Mouse (Mus musculus): ENCODE data around the gene Nfkbia. TPM values are rescaled to one million over a fixed set of nuclear protein-coding genes. Genes with fewer than 3 reads are reported as not detected.
A peak's percentile ranks its signal among the peaks of the same experiment; 100 is the strongest.

Nfkbia gene
- polyA plus RNA-seq, 1 experiment from 2014 or later: 119 TPM

DNA sequence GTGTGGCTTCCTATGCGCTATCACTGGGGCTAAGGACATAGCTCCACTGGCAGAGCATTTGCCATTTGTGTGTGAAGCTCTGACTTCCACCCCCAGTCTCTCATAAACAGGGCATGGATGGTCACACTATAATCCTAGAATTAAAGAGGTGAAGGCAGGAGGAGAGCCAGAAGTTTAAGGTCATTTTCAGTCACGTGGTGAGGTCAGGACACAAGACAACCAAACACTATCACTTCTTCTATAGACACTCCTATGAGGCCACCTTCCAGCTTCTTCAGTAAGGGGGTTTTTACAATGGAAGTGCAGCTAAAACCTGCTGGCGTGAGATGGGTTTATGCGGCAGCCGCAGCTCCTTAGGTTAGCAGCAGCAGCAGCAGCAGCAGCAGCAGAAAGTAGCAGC is 8.9 kb downstream of the Nfkbia start:
- Histone ChIP-seq H3K4me2 (replicated peaks; ENCODE audit: low read depth) (no peak overlapping the region), H3K4me3 (ENCODE audit: low read depth, low read length) (no peak overlapping the region), H3K9me3 (ENCODE audit: control insufficient read depth, low read length) (no peaks in the 10 kb centered on the region), H3K27me3 (ENCODE audit: control insufficient read depth, insufficient read depth, low read length) (no peaks in the 10 kb centered on the region), H3K4me1 (replicated peaks; ENCODE audit: control insufficient read depth, insufficient read depth) (no peaks in the 10 kb centered on the region), H3K27ac (replicated peaks) (no peak overlapping the region), H3K9ac (ENCODE audit: low read length) (no peak overlapping the region), H3K36me3 (ENCODE audit: control insufficient read depth, insufficient read depth, low read length) (peaks cover 7% of the 10 kb centered on the region)
- WGBS: 77% methylated on average over 5 of the region's 5 CpGs
- DNase-seq (ENCODE audit: low spot score) (no peak), ATAC-seq (ENCODE audit: low FRiP score, low TSS enrichment) (no peak)
- TF ChIP-seq EP300 (optimal IDR thresholded peaks at IDR 0.05) (no peak), CTCF (IDR thresholded peaks at IDR 0.05; ENCODE audit: low read depth) (no peak)

DNA sequence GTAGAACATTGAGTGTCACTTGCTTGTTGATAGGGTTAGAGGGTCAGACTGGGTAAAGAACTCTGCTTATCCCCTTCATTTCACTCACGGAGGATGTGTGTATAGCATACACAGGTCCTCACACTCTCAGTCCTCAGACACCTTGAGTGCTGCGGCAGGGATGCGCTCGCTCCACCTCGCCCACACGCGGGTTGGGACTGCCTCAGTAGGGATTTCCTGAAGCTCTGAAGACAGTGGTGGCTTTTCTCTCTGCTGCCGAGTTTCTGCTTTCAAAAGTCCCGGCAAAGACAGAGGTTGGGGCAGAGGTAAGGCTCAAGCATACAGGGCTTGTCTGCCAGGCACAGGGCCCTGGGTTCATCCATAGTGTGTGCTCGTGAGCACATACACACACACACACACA is 9.7 kb downstream of the Nfkbia start:
- H3K9ac ChIP-seq (ENCODE audit: low read length): no peak overlapping the region
- ATAC-seq (ENCODE audit: low FRiP score, low TSS enrichment) (no peak), DNase-seq (ENCODE audit: low spot score) (no peak)
- no peak overlapping the region for H3K27ac ChIP-seq (replicated peaks)
- 77% methylated on average over 10 of the region's 10 CpGs for WGBS
- H3K4me2 ChIP-seq (replicated peaks; ENCODE audit: low read depth): no peak overlapping the region
- no peaks in the 10 kb centered on the region for H3K9me3 ChIP-seq (ENCODE audit: control insufficient read depth, low read length)
- no peaks in the 10 kb centered on the region for H3K27me3 ChIP-seq (ENCODE audit: control insufficient read depth, insufficient read depth, low read length)
- H3K4me3 ChIP-seq (ENCODE audit: low read depth, low read length): no peak overlapping the region
- H3K36me3 ChIP-seq (ENCODE audit: control insufficient read depth, insufficient read depth, low read length): peaks cover 3% of the 10 kb centered on the region; the same call in 1 of the 2 replicates
- no peak for TF ChIP-seq EP300 (optimal IDR thresholded peaks at IDR 0.05)
- no peaks in the 10 kb centered on the region for H3K4me1 ChIP-seq (replicated peaks; ENCODE audit: control insufficient read depth, insufficient read depth)

DNA sequence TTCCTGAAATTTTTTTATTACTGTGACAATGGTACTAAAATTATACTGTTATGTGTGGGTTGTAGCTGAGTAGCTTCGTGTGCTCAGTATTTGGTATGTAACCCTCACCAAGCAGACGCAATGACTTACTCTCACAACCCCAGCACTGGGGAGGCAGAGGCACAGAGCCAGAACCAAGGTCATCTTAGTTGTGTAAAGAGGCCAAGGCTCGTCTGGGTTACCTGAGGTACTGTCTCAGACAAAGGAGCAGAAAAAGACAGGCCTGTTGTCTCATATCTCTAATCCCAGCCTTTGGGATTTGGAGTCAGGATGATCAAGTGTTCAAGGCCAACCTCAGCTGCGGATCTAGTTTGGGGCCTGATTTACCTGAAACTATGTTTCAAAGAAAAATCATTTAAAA is 10.7 kb downstream of the Nfkbia start:
- Histone ChIP-seq H3K4me2 (replicated peaks; ENCODE audit: low read depth) (no peak overlapping the region), H3K36me3 (ENCODE audit: control insufficient read depth, insufficient read depth, low read length) (peaks cover 3% of the 10 kb centered on the region; the same call in 1 of the 2 replicates), H3K27me3 (ENCODE audit: control insufficient read depth, insufficient read depth, low read length) (no peaks in the 10 kb centered on the region), H3K9me3 (ENCODE audit: control insufficient read depth, low read length) (no peaks in the 10 kb centered on the region), H3K9ac (ENCODE audit: low read length) (no peak overlapping the region), H3K4me1 (replicated peaks; ENCODE audit: control insufficient read depth, insufficient read depth) (no peaks in the 10 kb centered on the region), H3K4me3 (ENCODE audit: low read depth, low read length) (no peak overlapping the region), H3K27ac (replicated peaks) (no peak overlapping the region)
- WGBS: 77% methylated on average over 4 of the region's 4 CpGs
- no peak for TF ChIP-seq CTCF (IDR thresholded peaks at IDR 0.05; ENCODE audit: low read depth)
- TF ChIP-seq EP300 (optimal IDR thresholded peaks at IDR 0.05): no peak
- DNase-seq (ENCODE audit: low spot score): no peak
- ATAC-seq (ENCODE audit: low FRiP score, low TSS enrichment): no peak

DNA sequence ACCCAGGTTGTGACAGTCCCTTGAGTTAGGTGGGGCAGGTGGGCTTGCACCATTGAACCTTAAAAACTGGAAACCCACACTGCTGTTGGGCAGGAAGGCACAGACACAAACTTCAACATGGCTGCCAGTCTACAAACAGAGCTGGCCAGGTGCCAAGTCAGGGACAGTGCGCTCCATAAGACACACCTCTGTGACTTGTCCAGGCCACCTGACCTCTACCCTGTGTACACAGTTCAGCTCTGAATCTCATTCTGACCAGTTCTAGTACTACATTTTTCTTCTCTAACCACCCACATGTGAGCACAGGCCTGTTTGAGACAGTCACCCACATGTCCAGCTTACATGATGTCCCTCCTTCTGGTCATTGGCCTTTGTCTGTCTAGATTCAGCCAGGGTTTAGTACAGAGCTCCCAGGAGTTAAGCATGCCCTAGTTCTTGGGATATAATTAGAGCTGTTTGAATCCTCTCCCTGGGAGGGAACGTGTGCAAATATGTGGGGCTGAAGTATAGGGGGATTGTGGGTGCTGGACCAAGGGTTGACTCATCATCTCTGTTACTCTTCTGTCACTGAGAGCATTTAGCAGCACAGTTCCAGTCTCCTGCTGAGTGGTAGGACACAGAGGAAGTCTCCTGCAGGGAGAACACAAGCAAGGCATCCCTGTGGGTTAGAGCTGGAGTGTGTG is 11.8 kb downstream of the Nfkbia start:
- no peaks in the 10 kb centered on the region for H3K36me3 ChIP-seq (ENCODE audit: control insufficient read depth, insufficient read depth, low read length)
- 68% methylated on average over 2 of the region's 2 CpGs for WGBS
- H3K9ac ChIP-seq (ENCODE audit: low read length): no peak overlapping the region
- TF ChIP-seq EP300 (optimal IDR thresholded peaks at IDR 0.05): no peak
- TF ChIP-seq CTCF (IDR thresholded peaks at IDR 0.05; ENCODE audit: low read depth): no peak
- H3K4me3 ChIP-seq (ENCODE audit: low read depth, low read length): no peak overlapping the region
- no peaks in the 10 kb centered on the region for H3K9me3 ChIP-seq (ENCODE audit: control insufficient read depth, low read length)
- no peak overlapping the region for H3K27ac ChIP-seq (replicated peaks)
- no peak overlapping the region for H3K4me2 ChIP-seq (replicated peaks; ENCODE audit: low read depth)
- ATAC-seq (ENCODE audit: low FRiP score, low TSS enrichment) (peak; percentile 76), DNase-seq (ENCODE audit: low spot score) (peak; percentile 41)
- H3K4me1 ChIP-seq (replicated peaks; ENCODE audit: control insufficient read depth, insufficient read depth): no peaks in the 10 kb centered on the region
- no peaks in the 10 kb centered on the region for H3K27me3 ChIP-seq (ENCODE audit: control insufficient read depth, insufficient read depth, low read length)

DNA sequence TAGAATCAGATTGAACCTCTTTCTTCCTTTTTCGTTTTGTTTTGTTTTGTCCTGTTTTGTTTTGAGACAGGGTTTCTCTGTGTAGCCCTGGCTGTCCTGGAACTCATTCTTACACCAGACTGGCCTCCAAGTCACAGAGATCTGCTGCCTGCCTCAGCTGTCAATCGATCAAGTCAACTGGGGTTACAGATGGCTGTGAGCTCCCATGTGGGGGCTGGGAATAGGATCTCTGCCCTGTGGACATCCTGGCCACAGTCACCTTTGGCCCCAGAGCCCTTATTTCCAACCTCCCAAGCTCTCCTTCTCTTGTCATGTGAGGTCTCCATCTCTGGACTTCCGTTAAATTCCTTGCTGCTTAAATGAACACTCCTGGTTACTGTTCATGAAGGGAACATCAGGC is 13.5 kb downstream of the Nfkbia start:
- 77% methylated on average over 3 of the region's 3 CpGs for WGBS

DNA sequence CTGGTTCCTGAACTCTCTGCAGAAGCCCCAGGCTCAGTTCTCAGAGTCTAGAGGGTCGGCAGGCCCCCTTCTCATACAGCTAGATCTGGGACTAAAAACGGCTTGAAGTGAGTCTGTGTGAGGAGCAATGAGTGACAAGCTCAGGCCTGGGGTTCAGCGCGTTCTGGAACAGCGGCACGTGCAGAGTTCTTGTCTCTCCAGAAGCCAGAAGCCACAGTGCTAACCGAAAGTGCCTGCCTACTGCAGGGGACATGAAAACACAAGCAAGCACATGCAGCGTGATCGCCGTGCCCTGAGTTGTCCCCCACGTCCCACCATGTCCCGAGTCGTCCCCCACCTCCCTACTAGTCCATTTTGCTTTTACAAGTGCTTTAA is 18.3 kb downstream of the Nfkbia start:
- 73% methylated on average over 13 of the region's 13 CpGs for WGBS
- ATAC-seq (ENCODE audit: low FRiP score, low TSS enrichment) (no peak), DNase-seq (ENCODE audit: low spot score) (no peak)
- Histone ChIP-seq H3K9ac (ENCODE audit: low read length) (no peak overlapping the region), H3K27me3 (ENCODE audit: control insufficient read depth, insufficient read depth, low read length) (no peaks in the 10 kb centered on the region), H3K4me2 (replicated peaks; ENCODE audit: low read depth) (no peak overlapping the region), H3K9me3 (ENCODE audit: control insufficient read depth, low read length) (no peaks in the 10 kb centered on the region), H3K36me3 (ENCODE audit: control insufficient read depth, insufficient read depth, low read length) (no peaks in the 10 kb centered on the region), H3K4me3 (ENCODE audit: low read depth, low read length) (no peak overlapping the region), H3K4me1 (replicated peaks; ENCODE audit: control insufficient read depth, insufficient read depth) (peaks cover 6% of the 10 kb centered on the region), H3K27ac (replicated peaks) (peak overlapping the region; percentile 84)
- TF ChIP-seq EP300 (optimal IDR thresholded peaks at IDR 0.05): no peak
- TF ChIP-seq CTCF (IDR thresholded peaks at IDR 0.05; ENCODE audit: low read depth): no peak

More for the DNA sequence above, 13.5 kb downstream of the Nfkbia start:
- Histone ChIP-seq H3K27me3 (ENCODE audit: control insufficient read depth, insufficient read depth, low read length) (no peaks in the 10 kb centered on the region), H3K4me3 (ENCODE audit: low read depth, low read length) (no peak overlapping the region), H3K4me2 (replicated peaks; ENCODE audit: low read depth) (no peak overlapping the region), H3K4me1 (replicated peaks; ENCODE audit: control insufficient read depth, insufficient read depth) (no peaks in the 10 kb centered on the region; the same call in 1 of the 2 replicates), H3K27ac (replicated peaks) (0 out of 2 replicates have a peak overlapping the region, but pooled peaks have one; percentile 35), H3K9me3 (ENCODE audit: control insufficient read depth, low read length) (no peaks in the 10 kb centered on the region), H3K9ac (ENCODE audit: low read length) (no peak overlapping the region), H3K36me3 (ENCODE audit: control insufficient read depth, insufficient read depth, low read length) (no peaks in the 10 kb centered on the region)
- no peak for ATAC-seq (ENCODE audit: low FRiP score, low TSS enrichment)
- TF ChIP-seq CTCF (IDR thresholded peaks at IDR 0.05; ENCODE audit: low read depth): no peak
- DNase-seq (ENCODE audit: low spot score): no peak
